In the genomic region with DNA sequence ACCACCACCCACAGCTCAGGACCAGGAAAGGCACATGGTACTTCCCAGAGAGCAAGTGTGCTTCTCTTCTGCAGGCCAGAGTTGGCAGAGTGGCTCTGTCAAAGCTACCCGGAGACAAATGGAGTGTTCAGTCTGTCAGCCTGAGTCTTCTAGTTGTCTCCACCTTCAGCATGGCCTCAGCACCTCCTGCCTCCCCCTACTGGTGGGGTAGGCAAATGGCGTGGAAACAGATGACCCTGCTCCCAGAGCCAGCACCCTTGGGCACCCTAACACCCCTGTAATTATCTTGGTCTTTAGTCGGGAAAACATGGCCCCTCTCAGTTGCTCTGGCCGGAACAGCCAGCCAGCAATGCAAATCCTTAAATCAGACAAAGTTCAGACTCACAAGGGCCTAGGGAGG, we compare ENCODE assay signal across 17 mouse cellular contexts. TPM values are rescaled to one million over a fixed set of nuclear protein-coding genes. Genes with fewer than 3 reads are reported as not detected.
DNase-seq lines count a peak whose midpoint lies in the region; ATAC-seq and TF ChIP-seq lines count a peak whose summit lies in the region.
"Had no signal": no experiment of that assay in that cellular context is flagged by ENCODE, and none has a peak within 500 bp of the region (broad histone marks: within the 10 kb centered on the region; RNA-seq: fewer than 3 reads in every experiment).

No protein-coding gene starts in this region.

- TF ChIP-seq POLR2A in testis, adult 2 months (IDR thresholded peaks at IDR 0.05; ENCODE audit: control insufficient read depth, low read depth, low read length) = no peak

- no peak overlapping the region for H3K4me3 ChIP-seq in intestine, postnatal 0 days (ENCODE audit: low read depth, low read length)
- H3K4me3 ChIP-seq in intestine, embryonic 15.5 days (replicated peaks) = no peak overlapping the region
- H3K4me3 ChIP-seq in testis, adult 2 months (ENCODE audit: control insufficient read depth, low read depth, low read length) = no peak overlapping the region
- H3K4me3 ChIP-seq: hindbrain, embryonic 13.5 days; limb, embryonic 15.5 days; megakaryocyte, embryonic 14.5 days had no signal

- TF ChIP-seq CTCF in intestine, postnatal 0 days (IDR thresholded peaks at IDR 0.05; ENCODE audit: low read depth) = peak; percentile 46
- TF ChIP-seq CTCF in testis, adult 2 months (IDR thresholded peaks at IDR 0.05; ENCODE audit: control insufficient read depth, insufficient read depth, insufficient replicate concordance, low read depth, low read length) = no peak

- H3K9ac ChIP-seq in intestine, postnatal 0 days (ENCODE audit: low read depth, low read length) = no peak overlapping the region
- H3K9ac ChIP-seq in intestine, embryonic 15.5 days = no peak overlapping the region
- H3K9ac ChIP-seq: hindbrain, embryonic 13.5 days; limb, embryonic 15.5 days had no signal

- H3K9me3 ChIP-seq in intestine, postnatal 0 days (ENCODE audit: control insufficient read depth) = no peaks in the 10 kb centered on the region
- H3K9me3 ChIP-seq in intestine, embryonic 15.5 days = no peaks in the 10 kb centered on the region
- H3K9me3 ChIP-seq: hindbrain, embryonic 13.5 days; limb, embryonic 15.5 days had no signal

- DNase-seq in testis, postnatal 10 days (ENCODE audit: low spot score) = no peak
- peak; percentile 2 for DNase-seq in induced T-regulatory cell, adult 2 months (ENCODE audit: low read depth)
- no peak for DNase-seq in spleen, postnatal 14 days (ENCODE audit: low spot score in 2 of 2)
- DNase-seq in thymus, postnatal 10 days (ENCODE audit: low spot score in 2 of 2) = no peak
- DNase-seq: adrenal gland, adult 8-10 months; cerebellum, adult 11-12 months; cerebellum, postnatal 36 days; kidney, adult 11 months; lung, postnatal 10 days had no signal

- H3K27me3 ChIP-seq in intestine, postnatal 0 days (replicated peaks; ENCODE audit: control insufficient read depth, insufficient read depth, low read length) = no peaks in the 10 kb centered on the region
- no peaks in the 10 kb centered on the region for H3K27me3 ChIP-seq in intestine, embryonic 15.5 days (replicated peaks)
- H3K27me3 ChIP-seq in testis, adult 2 months (ENCODE audit: control insufficient read depth, insufficient read depth, low read length) = no peaks in the 10 kb centered on the region
- H3K27me3 ChIP-seq: limb, embryonic 15.5 days had no signal

- 79% methylated on average over 4 of the region's 4 CpGs for WGBS in intestine, postnatal 0 days
- 79% methylated on average over 4 of the region's 4 CpGs for WGBS in intestine, embryonic 15.5 days

- no peak overlapping the region for H3K4me2 ChIP-seq in intestine, postnatal 0 days (replicated peaks; ENCODE audit: low read depth)
- H3K4me2 ChIP-seq in intestine, embryonic 15.5 days (replicated peaks) = no peak overlapping the region
- H3K4me2 ChIP-seq: hindbrain, embryonic 13.5 days; limb, embryonic 15.5 days had no signal

- ATAC-seq in intestine, postnatal 0 days = no peak
- ATAC-seq in intestine, embryonic 15.5 days = no peak
- ATAC-seq: forebrain, embryonic 16.5 days; midbrain, embryonic 16.5 days had no signal

- H3K36me3 ChIP-seq in intestine, postnatal 0 days (ENCODE audit: control insufficient read depth, insufficient read depth) = no peaks in the 10 kb centered on the region
- no peaks in the 10 kb centered on the region for H3K36me3 ChIP-seq in intestine, embryonic 15.5 days
- H3K36me3 ChIP-seq in testis, adult 2 months (ENCODE audit: control insufficient read depth, insufficient read depth, low read length) = no peaks in the 10 kb centered on the region
- H3K36me3 ChIP-seq: hindbrain, embryonic 13.5 days; limb, embryonic 15.5 days had no signal

- H3K27ac ChIP-seq in intestine, postnatal 0 days (ENCODE audit: low read depth, low read length) = no peak overlapping the region
- H3K27ac ChIP-seq in intestine, embryonic 15.5 days = no peak overlapping the region
- peak overlapping the region; percentile 59 for H3K27ac ChIP-seq in testis, adult 2 months (ENCODE audit: control insufficient read depth, insufficient read depth, low read depth, low read length)
- H3K27ac ChIP-seq: hindbrain, embryonic 13.5 days; limb, embryonic 15.5 days had no signal

- no peaks in the 10 kb centered on the region for H3K4me1 ChIP-seq in intestine, postnatal 0 days (replicated peaks; ENCODE audit: control insufficient read depth, insufficient read depth, low read length)
- H3K4me1 ChIP-seq in intestine, embryonic 15.5 days (replicated peaks) = no peaks in the 10 kb centered on the region
- no peaks in the 10 kb centered on the region for H3K4me1 ChIP-seq in testis, adult 2 months (ENCODE audit: control insufficient read depth, insufficient read depth, low read length)
- H3K4me1 ChIP-seq: hindbrain, embryonic 13.5 days; limb, embryonic 15.5 days; megakaryocyte, embryonic 14.5 days had no signal

RNA-seq across cellular contexts. Expression of a gene that starts 43.8 kb away (rescaled TPM):
- 28.3 and 29.8 TPM in 2 replicates for polyA plus RNA-seq in intestine, postnatal 0 days (2015; fragmentation: Nextera tagmentation; extraction: Ambion mirVana)
- 23.3 and 23.5 TPM in 2 replicates for polyA plus RNA-seq in intestine, embryonic 15.5 days (2015; fragmentation: Nextera tagmentation; extraction: Ambion mirVana)
- 1.6 and 2.6 TPM in 2 replicates for polyA plus RNA-seq in testis, adult 2 months (2012; rRNA removed)

RNA-seq across cellular contexts. Expression of a gene that starts 52.5 kb away (rescaled TPM):
- polyA plus RNA-seq in intestine, postnatal 0 days (2015; fragmentation: Nextera tagmentation; extraction: Ambion mirVana) = 0.31 and 0.41 TPM in 2 replicates
- polyA plus RNA-seq in intestine, embryonic 15.5 days (2015; fragmentation: Nextera tagmentation; extraction: Ambion mirVana) = 0.88 and 1.3 TPM in 2 replicates
- polyA plus RNA-seq in testis, adult 2 months (2012; rRNA removed) = 2.6 and 3.1 TPM in 2 replicates
